Mouse (Mus musculus) forebrain, postnatal 0 days (tissue): Measurements from ENCODE around the gene Slc44a5. TPM values are rescaled to one million over a fixed set of nuclear protein-coding genes. Genes with fewer than 3 reads are reported as not detected.
A peak's percentile ranks its signal among the peaks of the same experiment; 100 is the strongest.

Experiments
- ATAC-seq: fragments of 200-750 bp; cut with Nextera tagmentation; 2 replicates; pipeline ENCODE4 v1.8.0; 2017; ENCODE audit warnings: mild to moderate bottlenecking, moderate library complexity
- DNase-seq: peaks from one replicate; pipeline ENCODE4 v3.0.0-alpha.2; 2015
- H3K27ac ChIP-seq: fragments of 300-500 bp; sonication (generic); 2 replicates; pipeline ENCODE4 v1.5.1; 2014; ENCODE audit warnings: low read depth, mild to moderate bottlenecking, antibody characterized with exemption, low read length, moderate library complexity, mixed read lengths
- H3K27me3 ChIP-seq: fragments of 300-500 bp; sonication (generic); 2 replicates; pipeline ENCODE4 v1.6.1; 2014; ENCODE audit warnings: mild to moderate bottlenecking, low read length, mixed read lengths; ENCODE audit not compliant: insufficient read depth
- H3K36me3 ChIP-seq: fragments of 300-500 bp; sonication (generic); 2 replicates; pipeline ENCODE4 v1.6.1; 2014; ENCODE audit warnings: mild to moderate bottlenecking, moderate library complexity; ENCODE audit not compliant: insufficient read depth
- H3K4me1 ChIP-seq: fragments of 300-500 bp; sonication (generic); 2 replicates; pipeline ENCODE4 v1.6.1; 2014; ENCODE audit warnings: antibody characterized with exemption; ENCODE audit not compliant: insufficient read depth
- H3K4me2 ChIP-seq: fragments of 300-500 bp; sonication (generic); 2 replicates; pipeline ENCODE4 v1.6.1; 2014; ENCODE audit warnings: low read depth, mild to moderate bottlenecking, moderate library complexity
- H3K4me3 ChIP-seq: fragments of 300-500 bp; sonication (generic); 2 replicates; pipeline ENCODE4 v1.5.1; 2014; ENCODE audit warnings: low read depth, low read length, mixed read lengths
- H3K9ac ChIP-seq: fragments of 300-500 bp; sonication (generic); 2 replicates; pipeline ENCODE4 v1.6.1; 2014; ENCODE audit warnings: mild to moderate bottlenecking
- H3K9me3 ChIP-seq: fragments of 300-500 bp; sonication (generic); 2 replicates; pipeline ENCODE4 v1.6.1; 2016; ENCODE audit warnings: low read length
- CTCF ChIP-seq: sonication (generic); IDR thresholded peaks from 2 replicates; pipeline ENCODE4 v1.5.1; 2016; ENCODE audit warnings: antibody characterized with exemption, control low read depth, low read depth
- WGBS: fragments of 180-500 bp; shearing (Covaris S2); extraction: QIAGEN DNeasy Blood & Tissue Kit; methylation state at CpG from one replicate; pipeline ENCODE4 v1.1.7; 2014; 5-methylcytosine and 5-hydroxymethylcytosine counted together
- polyA plus RNA-seq: library from polyadenylated mRNA; unstranded; fragments of >200 nt; fragmentation: Nextera tagmentation; extraction: Ambion mirVana; gene quantifications from 2 replicates; pipeline ENCODE4 v1.2.1, GENCODE M21; 2015
- total RNA-seq: library from RNA; depleted of rRNA; stranded (reverse); fragments of >200 nt; gene quantifications from 2 replicates; pipeline ENCODE4 v1.2.3, GENCODE M21; 2014

Gene Slc44a5
- total and polyA plus RNA-seq, 2 experiments from 2014 or later: 8.4 to 39.5 TPM

GRCm38 (mm10) chr3:154210431-154211055 lies 237.3 kb downstream of the Slc44a5 start:
- H3K9me3 ChIP-seq: no peaks in the 10 kb centered on the region
- no peak overlapping the region for H3K27ac ChIP-seq
- H3K27me3 ChIP-seq: no peaks in the 10 kb centered on the region
- WGBS: 52% methylated on average over 10 of the region's 10 CpGs
- no peak for TF ChIP-seq CTCF
- H3K4me3 ChIP-seq: no peak overlapping the region
- no peaks in the 10 kb centered on the region for H3K4me1 ChIP-seq
- H3K4me2 ChIP-seq: no peak overlapping the region
- ATAC-seq (no peak), DNase-seq (no peak)
- H3K36me3 ChIP-seq: no peaks in the 10 kb centered on the region
- no peak overlapping the region for H3K9ac ChIP-seq

GRCm38 (mm10) chr3:154212551-154212950 lies 239.3 kb downstream of the Slc44a5 start:
- Histone ChIP-seq H3K9me3 (no peaks in the 10 kb centered on the region), H3K27me3 (no peaks in the 10 kb centered on the region), H3K4me1 (no peaks in the 10 kb centered on the region), H3K4me3 (no peak overlapping the region), H3K9ac (no peak overlapping the region), H3K36me3 (no peaks in the 10 kb centered on the region), H3K27ac (no peak overlapping the region), H3K4me2 (no peak overlapping the region)
- ATAC-seq: no peak
- no peak for DNase-seq
- 84% methylated on average over 2 of the region's 2 CpGs for WGBS
- no peak for TF ChIP-seq CTCF

GRCm38 (mm10) chr3:154215309-154215708 lies 242.1 kb downstream of the Slc44a5 start:
- Histone ChIP-seq H3K9ac (no peak overlapping the region), H3K36me3 (no peaks in the 10 kb centered on the region), H3K4me2 (no peak overlapping the region), H3K4me3 (no peak overlapping the region), H3K27ac (no peak overlapping the region), H3K4me1 (no peaks in the 10 kb centered on the region), H3K27me3 (no peaks in the 10 kb centered on the region), H3K9me3 (no peaks in the 10 kb centered on the region)
- DNase-seq: no peak
- no peak for TF ChIP-seq CTCF
- ATAC-seq: no peak
- WGBS: 81% methylated on average over 7 of the region's 7 CpGs

- Histone ChIP-seq H3K4me2 (no peak overlapping the region), H3K4me3 (no peak overlapping the region), H3K27me3 (no peaks in the 10 kb centered on the region), H3K36me3 (no peaks in the 10 kb centered on the region), H3K9me3 (no peaks in the 10 kb centered on the region), H3K9ac (no peak overlapping the region), H3K4me1 (no peaks in the 10 kb centered on the region), H3K27ac (no peak overlapping the region)
- no peak for TF ChIP-seq CTCF
- no peak for DNase-seq
- ATAC-seq: no peak
Observed at GRCm38 (mm10) chr3:154215779-154216178, 242.5 kb downstream of the Slc44a5 start.

GRCm38 (mm10) chr3:154222141-154222591 lies 248.9 kb downstream of the Slc44a5 start:
- WGBS: 9% methylated on average over 8 of the region's 8 CpGs
- Histone ChIP-seq H3K4me2 (no peak overlapping the region), H3K9ac (peak overlapping the region; percentile 25; the same call in 1 of the 2 replicates)

GRCm38 (mm10) chr3:154222688-154223087 lies 249.5 kb downstream of the Slc44a5 start:
- Histone ChIP-seq H3K36me3 (no peaks in the 10 kb centered on the region), H3K9ac (peak overlapping the region; percentile 25; the same call in 1 of the 2 replicates), H3K4me2 (no peak overlapping the region), H3K27me3 (no peaks in the 10 kb centered on the region), H3K9me3 (no peaks in the 10 kb centered on the region), H3K4me1 (no peaks in the 10 kb centered on the region; the same call in 1 of the 2 replicates), H3K4me3 (no peak overlapping the region), H3K27ac (no peak overlapping the region; the same call in 1 of the 2 replicates)
- TF ChIP-seq CTCF: no peak
- DNase-seq (no peak), ATAC-seq (peak; percentile 47; the same call in 1 of the 2 replicates)
- WGBS: 26% methylated on average over 4 of the region's 4 CpGs

More at GRCm38 (mm10) chr3:154222141-154222591, 248.9 kb downstream of the Slc44a5 start:
- ATAC-seq: peak; percentile 89
- H3K27me3 ChIP-seq: no peaks in the 10 kb centered on the region
- no peaks in the 10 kb centered on the region for H3K9me3 ChIP-seq
- peak; percentile 71 for DNase-seq
- no peaks in the 10 kb centered on the region; the same call in 1 of the 2 replicates for H3K4me1 ChIP-seq
- no peak overlapping the region; the same call in 1 of the 2 replicates for H3K27ac ChIP-seq
- no peak for TF ChIP-seq CTCF
- H3K36me3 ChIP-seq: no peaks in the 10 kb centered on the region
- H3K4me3 ChIP-seq: no peak overlapping the region

GRCm38 (mm10) chr3:154226100-154226752 lies 253.0 kb downstream of the Slc44a5 start:
- WGBS: 54% methylated on average over 10 of the region's 10 CpGs
- H3K36me3 ChIP-seq: no peaks in the 10 kb centered on the region
- no peaks in the 10 kb centered on the region for H3K9me3 ChIP-seq
- peak; percentile 92 for TF ChIP-seq CTCF
- H3K9ac ChIP-seq: no peak overlapping the region
- no peaks in the 10 kb centered on the region for H3K27me3 ChIP-seq
- no peaks in the 10 kb centered on the region; the same call in 1 of the 2 replicates for H3K4me1 ChIP-seq
- no peak overlapping the region for H3K27ac ChIP-seq
- ATAC-seq: peak; percentile 77
- no peak overlapping the region for H3K4me3 ChIP-seq
- H3K4me2 ChIP-seq: no peak overlapping the region
- peak; percentile 92 for DNase-seq
